Mouse (Mus musculus): ENCODE results near the gene Cacnb1.

Cacnb1 gene

DNA sequence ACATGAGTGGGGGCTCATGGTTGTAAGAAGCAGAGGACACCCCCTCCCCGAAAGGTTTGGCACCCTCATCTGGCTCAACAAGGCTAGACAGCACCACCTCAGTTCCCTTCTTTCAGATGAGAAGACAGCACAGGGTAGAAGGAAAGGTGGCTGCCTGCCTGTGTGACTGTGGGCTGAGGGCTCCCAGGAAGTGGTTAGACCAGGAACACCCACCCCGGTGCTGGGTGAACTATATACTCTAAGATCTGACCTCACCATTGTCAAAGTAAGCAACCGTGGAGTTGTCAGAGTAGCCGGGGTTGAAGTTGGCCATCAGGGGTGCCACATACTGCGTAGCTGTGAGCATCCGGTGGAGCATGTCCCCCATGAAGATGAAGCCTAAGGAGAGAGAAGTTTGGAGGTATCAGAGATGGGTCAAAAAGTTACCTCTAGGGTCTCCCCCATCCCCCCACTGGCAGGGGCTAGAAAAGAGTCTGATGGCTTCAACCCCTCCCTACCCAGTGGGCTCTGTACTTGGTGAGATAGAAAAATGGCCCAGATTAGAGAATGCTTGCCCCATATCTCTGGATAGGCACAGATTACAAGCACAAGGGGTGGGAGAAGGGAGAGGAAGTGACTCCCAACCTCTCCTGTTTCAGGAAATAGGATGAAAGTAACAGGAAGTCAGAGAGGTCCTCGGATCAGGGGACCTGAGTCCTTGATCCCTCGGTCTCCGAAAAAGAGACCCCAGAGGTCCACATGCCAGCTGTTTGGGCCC lies 67.5 kb downstream of the Cacnb1 start:
- no peak for DNase-seq (ENCODE audit: low spot score)

DNA sequence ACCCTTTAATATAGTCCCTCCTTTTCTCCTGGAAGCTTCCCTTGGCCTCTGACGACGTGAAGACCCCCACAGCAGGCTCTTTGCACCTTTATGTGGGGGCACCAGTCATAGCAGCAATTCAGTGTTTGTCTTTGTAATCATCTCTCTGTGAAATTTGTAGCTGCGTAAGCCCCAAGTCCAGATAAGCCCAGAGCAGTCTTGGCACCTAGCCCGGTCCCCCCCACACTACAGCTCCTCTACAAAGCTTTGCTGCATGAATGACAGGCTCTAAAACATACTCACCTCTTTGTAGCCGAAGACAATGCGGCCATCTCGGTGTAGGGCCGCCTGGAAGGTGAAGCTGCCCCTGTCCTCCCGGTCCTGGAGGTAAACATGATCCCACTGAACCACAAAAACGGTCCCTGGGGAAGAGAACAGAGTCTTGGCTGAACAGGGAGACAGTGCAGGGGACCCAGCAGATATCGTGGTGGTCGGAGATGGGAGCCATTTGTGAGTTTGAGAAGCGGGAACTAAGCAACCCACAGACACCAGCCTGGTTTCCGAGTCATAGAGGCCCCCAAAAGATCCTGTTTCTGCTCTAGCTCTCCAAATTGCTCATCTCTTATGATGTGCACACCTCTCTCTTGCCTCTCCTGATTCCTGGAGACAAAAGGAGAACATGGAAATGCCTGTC lies 68.2 kb downstream of the Cacnb1 start:
- peak; percentile 62 for DNase-seq (ENCODE audit: low spot score)

DNA sequence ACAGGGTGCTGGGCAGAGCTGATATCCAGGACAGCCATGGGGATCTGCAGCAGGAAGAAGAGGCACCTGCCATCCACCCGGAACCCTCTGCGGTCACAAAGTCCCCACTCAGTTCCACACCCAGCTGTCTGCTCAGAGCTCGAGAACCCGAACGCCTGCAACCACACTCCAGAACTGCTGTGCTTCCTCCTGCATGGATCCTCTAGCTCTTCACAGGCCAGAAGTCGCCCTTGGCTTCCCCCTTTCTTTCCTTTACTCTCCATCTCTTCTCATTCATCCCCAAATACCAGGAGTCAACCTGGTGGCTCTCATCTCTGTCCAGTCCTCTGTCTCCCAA lies 68.9 kb downstream of the Cacnb1 start:
- DNase-seq (ENCODE audit: low spot score) = no peak

DNA sequence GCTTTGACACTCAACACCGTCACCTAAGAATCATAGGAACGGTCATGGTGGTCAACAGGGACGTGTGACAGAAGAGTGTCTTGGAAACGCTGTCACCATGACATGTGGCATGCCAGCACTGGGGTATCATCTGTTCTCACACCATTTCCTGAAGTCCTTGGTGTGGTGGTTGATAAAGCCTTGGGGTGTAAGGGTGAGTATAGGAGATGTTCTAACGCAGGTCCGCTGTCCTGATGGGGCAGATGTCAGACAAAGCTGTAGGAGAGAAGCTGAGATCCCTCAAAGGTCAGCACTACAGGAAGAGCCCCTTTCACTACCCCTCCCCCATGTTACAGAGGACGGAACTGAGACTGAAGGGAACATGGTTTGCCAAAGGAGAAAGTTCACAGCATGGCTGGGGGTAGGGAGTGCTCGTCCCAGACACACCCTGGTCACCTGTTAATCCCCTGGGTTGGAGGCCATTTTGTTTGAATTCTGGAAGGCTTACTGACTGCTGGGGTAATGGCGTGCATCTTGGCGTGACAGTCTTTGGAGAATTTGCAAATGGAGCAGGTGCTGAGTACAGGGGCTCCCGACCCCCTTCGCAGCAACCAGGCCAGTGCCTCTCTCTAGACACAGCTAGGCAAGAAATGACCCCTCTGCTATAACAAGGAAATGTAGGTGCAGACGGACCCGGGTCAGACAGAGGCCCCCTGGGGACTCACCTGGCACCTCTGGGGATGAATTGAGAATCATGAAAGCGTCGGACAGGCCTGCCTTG lies 69.5 kb downstream of the Cacnb1 start:
- no peak for DNase-seq (ENCODE audit: low spot score)

DNA sequence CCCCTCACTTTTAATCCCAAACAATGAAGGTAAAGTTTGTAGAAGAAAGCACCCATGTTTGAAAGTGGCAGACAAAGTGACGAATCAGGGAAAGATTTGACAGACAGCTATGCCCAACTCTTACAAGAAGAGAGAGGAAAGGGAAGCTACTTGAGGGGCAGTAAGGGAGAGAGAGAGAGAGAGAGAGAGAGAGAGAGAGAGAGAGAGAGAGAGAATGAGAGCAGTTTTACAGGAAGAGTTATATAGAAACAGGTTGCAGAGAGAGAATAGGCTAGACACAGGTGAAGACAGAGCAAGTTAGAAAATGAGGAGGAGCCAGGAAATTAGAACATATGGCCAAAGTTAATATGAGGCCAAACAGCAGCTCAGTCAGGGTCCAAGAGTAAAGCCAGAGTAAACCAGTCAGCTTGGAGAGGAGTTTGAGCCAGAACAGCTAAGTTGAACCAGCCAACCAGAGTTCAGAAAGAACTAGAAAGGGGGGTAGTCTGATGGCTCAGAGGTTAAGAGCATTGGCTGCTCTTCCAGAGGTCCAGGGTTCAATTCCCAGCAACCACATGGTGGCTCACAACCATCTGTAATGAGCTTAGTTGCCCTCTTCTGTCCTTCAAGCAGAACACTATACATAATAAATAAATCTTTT lies 70.3 kb downstream of the Cacnb1 start:
- DNase-seq (ENCODE audit: low spot score) = no peak

Data from testis, postnatal 10 days (tissue).